Mouse (Mus musculus): ENCODE data around the gene Il1r2.

Gene Il1r2

DNA sequence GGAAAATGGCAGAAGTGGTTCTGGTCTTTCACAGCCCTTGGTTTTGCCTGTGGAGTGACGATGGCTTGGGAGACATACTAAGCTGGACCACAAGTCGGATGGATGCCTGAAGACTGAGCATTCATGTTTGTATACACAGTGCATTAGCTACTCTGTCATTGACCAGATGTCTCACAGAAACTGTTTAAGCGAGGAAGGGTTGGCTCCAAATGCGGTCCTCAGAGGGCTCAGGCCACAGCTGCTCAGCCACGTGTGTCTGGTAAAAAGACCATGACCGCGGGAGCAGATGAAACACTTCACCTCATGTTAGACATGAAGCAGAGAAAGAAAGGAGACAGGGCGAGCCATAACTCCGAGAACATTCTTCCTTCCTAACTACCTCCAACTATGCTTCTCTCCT is 12.5 kb upstream of the Il1r2 start:
- no peak for DNase-seq

DNA sequence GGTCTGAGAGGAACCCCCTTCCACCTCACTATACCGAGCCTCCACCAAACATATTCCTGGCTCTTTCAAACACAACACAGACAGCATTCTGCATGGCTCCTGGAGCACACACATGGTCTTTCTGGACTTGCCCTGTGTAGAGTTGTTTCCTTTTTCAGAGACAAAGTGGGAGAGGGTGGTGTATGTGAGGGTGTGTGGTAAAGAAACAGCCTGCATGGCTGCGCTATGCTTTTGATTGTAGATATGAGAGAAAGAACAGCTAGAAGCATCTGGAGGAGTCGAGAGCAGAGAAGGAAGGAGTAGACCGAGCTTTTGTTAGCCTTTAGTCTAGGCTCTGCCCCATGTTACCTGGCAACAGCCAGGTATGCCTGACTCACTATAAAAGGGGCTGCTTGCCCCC is 10.5 kb upstream of the Il1r2 start:
- DNase-seq, result no peak

DNA sequence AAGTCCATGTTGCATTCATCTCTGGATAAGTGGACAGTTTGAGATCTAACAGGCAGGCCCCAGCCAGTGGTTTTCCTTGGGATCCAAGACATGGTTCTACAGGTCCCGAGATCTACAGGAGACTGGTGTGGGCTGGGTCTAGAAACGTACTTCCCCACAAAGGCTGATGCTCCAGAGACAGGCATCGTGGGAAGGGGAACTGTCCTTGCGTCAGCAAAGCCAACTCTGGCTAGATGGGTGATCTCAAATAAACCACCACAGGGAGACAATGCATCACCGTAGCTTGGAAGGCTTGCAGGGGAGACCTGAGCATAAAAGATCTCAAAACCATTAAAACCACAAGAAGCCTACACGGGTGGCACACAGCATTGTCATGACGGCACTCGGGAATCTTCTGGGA is 9.4 kb upstream of the Il1r2 start:
- DNase-seq, result no peak

DNA sequence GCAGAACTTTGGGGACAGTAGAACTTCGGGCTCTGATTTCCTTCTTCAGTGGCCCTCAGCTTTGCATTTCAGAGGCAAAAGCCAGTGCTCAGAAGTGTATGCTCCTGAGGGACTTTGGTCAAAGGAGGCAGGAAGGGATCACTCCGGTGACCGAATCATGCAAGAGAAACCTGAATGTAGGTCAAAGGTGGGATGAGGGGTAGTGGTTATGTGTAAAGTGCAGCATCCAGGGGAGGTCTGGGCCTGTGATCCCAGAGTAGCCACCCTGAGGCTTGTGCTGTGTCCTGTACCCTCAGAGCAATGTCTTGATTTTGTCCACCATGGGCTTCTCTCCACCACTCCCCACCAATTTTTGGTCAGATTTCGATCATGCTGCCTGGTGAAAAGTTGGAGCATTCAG is 1.3 kb upstream of the Il1r2 start:
- DNase-seq, result no peak

DNA sequence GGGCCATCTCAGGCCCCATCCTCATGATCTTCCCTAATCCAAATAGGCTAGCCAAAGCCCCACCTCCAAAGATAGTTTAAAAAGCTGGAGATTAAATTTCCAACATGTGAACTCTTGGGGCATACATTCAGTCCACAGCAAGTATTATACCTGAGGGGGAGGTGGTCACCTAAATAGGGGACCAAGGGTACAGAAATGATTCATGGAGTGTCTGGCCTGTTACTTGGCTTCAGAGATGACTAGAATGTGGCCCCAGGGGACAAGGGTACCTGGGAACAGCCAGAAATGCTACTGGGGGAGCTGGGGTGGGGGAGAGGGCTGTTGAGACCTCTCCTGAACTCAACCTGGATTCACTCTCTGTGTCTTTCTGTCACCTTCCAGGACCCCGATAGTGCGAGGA is 3.4 kb downstream of the Il1r2 start:
- no peak for DNase-seq

DNA sequence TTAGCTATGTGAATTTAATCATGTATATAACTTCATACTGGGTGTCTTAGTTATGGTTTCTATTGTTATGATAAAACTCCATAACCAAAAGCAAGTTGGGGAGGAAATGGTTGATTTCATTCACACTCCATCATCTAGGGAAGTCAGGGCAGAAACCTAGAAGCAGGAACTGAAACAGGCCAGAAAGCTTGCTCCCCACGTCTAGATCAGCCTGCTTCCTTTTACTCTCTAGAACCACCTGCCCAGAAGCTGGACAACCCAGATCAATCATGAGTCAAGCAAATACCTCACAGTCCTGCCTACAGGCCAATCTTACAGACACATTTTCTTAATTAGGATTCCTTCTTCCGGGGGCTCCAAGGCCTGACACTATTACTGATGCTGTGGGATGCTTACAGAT is 7.2 kb downstream of the Il1r2 start:
- no peak for DNase-seq

DNA sequence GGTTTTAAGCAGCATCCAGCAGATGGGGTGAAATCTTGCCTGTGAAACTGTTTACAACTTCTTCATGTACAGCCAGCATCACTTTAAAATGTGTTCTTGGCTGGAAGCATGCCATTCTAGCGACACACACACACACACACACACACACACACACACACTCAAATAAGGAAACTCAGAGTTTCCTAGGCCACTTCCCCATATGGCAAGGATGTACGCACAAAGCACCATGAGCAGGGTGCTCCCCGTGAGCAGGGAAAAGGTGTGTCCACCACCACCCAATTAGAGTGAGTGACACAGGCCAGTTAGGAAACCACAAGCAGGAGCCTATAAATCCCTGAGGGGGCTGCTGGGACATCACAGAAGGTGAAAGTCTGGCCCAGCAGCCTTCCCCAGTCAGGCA is 10.5 kb downstream of the Il1r2 start:
- DNase-seq, result no peak

DNA sequence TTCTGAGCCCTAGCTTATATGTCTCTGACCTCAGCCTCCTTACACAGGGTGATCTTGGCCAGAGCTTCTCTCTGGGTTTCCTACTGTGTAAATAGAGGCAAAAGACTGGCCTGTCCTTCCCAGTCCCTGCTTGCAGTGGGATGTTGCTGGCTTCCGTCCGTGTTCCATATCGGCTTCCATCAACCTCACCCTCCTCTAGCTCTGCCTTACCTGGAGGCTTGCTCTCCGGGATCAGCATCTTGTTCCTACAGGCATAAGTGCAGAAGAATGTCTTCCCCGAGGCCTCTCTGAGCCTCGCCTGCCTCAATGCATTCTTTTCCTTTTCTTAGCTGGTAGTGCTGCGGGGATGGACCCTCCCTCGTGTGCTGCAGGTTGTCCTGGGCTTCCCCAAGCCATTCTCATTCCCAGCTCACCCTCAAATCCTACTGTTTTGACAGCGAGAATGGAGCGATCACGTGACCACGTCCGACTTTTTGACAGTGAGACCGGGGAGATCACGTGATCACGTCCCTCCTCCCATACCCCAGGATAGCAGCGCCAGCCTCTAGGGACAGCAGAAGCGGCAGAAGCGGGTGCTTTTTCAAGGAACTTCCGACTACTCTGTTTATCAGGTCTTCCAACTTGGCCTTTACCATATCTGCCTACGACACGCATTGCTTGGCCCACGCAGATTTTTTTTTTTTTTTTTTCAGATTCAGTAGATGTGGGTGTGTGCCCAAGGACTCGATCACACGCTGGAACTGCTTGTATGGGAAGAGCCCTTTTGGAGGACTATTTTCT is 11.7 kb downstream of the Il1r2 start:
- DNase-seq, result peak; percentile 82

DNA sequence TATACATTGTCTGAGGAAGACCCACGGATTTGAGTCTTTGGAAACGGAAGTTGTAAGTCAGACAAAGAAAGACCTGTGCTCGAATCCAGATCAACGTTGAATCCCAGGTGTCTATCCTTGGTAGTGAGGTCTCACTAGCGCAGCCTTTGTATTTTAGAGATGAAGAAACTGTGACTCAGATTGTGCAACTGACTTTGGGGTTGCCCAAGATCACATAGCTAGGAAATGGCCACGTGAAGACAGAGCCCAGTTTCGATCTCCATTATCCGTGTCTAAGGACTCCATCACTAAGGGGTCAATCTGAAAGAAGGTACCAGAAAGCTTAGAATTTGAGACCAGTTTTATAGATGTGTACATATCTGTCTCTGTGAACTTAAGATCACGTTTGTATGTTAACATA is 17.3 kb downstream of the Il1r2 start:
- DNase-seq, result no peak

DNA sequence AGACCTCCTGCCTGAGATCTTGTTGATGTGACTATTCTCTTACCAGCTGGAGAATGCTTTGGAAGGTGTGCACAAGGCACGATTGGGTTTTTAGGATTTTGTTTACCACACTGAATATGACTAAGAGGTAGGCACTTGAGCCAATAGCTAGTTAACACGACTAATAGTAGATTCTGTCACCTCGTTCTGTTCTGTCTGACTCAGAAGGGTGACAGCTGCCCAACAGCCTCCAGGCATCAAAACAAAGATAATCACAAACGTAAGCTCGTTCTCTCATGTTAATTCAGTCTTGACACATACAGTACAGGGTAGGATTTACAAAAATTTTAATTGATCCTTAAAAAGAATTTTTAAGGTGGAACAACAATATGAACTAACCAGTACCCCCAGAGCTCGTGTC is 18.7 kb downstream of the Il1r2 start:
- DNase-seq, result no peak

DNA sequence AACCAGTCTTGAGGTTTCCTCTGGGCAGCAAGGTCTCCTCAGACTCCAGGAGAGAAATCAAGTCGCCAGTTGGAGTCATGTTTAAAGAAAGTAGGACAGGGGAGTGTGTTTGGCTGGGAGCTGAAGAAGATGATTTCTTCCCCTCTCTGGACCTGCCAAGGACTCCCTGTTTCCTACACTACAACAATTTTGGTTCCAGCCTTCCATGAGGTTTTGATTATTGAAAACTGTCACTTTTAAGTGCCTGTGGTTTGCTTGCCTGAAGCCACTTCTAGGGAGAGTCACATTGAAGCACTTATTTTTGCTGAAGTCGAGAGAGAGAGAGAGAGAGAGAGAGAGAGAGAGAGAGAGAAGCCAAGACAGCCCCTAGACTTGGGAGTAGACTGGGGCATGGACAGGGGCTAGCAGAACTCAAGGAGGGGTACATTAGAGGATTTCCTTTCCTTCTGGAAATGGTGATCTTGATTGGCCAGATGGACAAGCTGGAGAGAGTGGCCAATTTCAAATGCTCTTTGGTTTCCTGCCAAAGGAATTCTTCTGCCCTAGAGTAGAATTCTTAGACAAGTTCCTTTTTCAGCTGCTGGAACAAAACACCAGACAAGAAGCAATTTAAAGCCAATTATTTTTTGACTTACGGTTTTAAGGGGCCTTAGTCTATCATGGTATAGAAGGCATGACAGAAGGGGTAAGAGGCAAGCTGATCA is 20.9 kb downstream of the Il1r2 start:
- DNase-seq, result no peak

DNA sequence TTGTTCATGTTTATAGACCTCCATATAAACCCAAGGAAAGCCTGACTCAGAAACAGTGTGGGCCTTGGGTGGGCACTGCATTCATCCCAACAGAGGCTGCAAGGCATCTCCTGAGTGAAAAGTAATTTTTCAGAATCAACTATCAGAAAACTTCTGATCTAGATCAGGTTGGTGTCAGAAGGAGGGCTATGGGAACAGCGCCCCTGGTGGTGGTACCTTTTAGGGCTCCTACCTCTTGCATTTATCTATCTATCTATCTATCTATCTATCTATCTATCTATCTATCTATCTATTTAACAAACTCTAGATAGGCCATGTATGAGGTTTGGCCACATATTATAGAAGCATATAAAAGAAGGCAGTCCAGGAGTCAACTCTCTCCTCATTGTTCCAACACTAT is 21.7 kb downstream of the Il1r2 start:
- peak in 1 of 2 experiments; percentile 38 for DNase-seq

DNA sequence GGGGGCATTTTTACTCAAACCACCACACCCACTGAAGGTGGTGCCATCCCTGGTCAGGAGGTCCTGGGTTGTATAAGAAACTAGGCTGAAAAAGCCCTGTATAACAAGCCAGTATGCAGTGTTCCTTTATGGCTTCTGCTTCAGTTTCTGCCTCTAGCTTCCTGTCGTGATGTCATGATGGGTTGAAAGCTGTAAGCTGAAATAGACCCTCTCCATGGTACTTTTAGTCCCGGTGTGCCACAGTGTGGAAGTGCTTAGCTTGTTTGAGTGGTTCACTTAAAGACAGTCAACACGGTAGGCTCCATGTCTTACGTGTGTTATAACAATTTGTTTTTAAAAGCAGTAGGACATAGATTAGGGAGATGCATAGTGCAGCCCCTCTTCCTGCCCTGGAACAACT is 32.4 kb downstream of the Il1r2 start:
- no peak for DNase-seq

DNA sequence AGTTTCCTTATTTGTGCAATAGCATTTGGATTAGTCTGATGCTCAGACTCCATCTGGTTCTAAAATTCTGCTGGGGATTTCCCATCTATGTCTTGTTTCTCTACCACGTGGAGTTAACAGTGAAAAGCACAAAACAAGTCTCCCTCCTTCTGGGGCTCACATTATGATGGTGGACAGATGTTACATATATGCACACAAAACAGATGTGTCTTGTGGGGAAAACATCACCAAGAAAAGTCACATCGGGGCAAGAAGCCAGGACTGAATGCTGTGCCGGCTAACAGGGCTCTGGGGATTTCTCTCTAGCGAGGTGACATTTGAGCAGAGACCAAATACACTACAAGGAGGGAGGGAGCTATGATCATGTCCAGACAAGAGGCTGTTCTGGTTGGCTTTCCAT is 32.8 kb downstream of the Il1r2 start:
- no peak for DNase-seq

DNA sequence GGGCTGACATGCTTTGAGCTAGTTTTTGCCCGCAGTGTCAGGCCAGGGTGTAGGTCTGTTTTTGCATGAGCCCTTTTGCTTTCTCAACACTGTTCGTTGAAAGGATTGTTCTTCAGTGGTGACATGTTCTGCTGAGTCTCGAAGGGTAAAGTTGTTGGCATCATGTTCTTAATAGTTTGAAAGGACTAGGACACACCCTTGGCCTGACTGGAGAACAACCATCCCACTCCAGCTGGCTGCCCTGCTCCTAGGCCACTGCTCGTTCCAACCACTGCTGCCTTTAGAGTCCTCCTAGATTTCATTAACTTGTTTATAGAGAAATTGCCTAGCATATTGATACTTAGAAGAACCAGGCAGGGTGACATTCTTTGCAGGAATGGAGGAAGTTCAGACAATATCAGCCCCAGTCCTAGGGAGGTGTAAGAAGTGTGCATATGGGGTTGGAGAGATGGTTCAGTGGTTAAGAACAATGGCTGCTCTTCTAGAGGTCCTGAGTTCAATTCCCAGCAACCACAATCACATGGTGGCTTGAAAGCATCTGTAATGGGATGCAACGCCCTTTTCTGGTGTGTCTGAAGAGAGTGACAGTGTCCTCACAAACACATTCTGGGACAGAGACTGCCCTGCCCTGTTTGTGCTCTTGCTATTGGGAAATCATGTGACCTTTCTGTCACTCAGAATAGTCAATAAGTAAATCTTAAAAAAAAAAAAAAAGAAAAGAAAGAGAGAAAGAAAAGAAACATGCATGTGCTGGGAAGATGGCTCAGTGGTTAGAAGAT is 34.3 kb downstream of the Il1r2 start:
- no peak for DNase-seq

DNA sequence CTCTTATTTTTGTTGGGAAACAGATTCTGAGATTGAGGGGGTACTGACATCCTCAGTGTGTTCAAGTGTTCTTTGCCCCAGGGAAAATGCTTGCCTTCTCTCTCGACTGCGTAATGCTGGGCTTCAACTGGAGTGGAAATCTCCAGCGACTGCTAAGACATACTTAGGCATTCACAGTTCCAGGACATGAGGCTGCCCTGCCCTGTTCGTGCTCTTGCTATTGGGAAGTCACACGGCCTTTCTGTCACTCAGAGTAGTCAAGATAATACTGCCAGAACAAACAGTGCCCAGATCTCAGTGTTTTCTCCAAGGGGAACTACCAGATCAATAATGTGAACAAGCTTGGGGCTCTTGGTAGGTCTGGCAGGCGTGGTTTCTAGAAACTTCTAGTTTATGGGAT is 35.9 kb downstream of the Il1r2 start:
- no peak for DNase-seq

DNA sequence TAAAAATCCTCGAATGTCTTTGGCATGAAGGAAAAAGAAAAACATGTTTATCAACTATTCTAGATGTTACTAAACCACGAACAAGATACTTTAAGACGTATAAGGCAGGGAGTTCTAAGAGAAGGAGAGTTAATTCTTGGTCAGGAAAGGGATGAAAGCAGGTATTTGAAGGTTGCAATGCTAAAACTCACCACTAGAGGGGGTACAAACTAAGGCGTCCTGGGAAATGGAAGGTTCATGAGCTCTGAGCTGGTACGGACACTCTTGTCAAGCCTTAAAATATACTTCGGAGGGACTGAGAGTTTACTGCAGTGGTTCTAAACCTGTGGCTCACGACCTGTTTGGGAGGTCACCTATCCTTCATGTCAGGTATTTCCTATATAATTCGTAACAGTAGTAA is 41.4 kb downstream of the Il1r2 start:
- peak in 1 of 2 experiments; percentile 57 for DNase-seq

DNA sequence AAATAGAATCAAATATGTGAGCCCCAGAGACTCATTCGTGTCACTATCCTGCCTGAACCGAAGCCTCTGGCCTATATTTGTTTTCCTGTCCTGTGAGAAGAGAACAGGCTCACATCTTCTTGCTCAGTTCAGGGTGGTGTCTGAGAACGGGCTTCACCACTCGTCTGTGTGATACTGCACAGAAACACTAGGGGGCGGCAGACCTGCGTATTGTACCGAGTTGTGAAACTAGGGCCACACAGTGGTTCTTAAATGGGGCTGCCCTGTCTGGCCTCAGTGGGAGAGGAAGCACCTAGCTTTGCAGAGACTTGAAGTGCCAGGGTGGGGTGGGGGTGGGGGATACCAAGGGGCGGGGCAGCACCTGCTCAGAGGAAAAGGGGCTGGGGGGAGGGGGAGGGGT is 42.5 kb downstream of the Il1r2 start:
- peak; percentile 84 to 92 for DNase-seq

DNA sequence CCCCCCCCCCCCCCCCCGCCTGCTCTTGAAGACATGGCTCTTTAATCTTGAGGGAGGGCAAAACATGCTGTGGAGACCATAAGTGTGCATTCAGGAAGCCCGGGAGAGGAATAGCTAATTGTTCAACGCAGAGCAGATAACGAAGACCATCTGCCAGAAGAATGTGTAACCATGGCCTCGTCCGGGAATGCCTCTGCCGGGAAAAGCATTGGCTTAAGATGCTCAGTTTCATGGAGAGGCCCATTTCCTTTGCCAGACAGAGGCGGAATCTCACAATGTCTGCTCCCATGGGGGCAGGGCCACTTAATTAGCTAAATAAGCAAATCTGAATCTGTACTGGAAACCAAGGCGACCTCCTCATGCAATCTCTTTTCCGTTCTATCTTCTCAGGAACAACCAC is 43.7 kb downstream of the Il1r2 start:
- DNase-seq, result peak; percentile 31 to 46

DNA sequence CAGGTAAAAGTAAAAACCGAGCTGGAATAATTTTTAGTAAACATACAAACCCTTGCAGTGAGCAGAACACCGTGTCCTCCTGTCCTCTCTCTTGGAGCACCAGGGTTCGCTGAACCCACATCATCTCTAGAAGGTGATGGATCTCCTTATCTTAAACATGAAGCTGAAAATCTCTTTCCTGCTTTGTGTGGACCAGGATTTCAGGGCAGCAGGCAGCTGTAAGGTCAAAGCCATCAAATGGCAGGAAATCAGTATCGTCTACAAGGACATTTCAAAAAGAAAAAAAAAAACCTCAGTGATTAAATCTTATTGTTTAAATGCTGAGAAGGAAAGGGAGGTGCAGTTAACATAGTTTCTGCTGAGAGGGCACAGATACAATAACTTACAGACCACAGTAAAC is 50.4 kb downstream of the Il1r2 start:
- no peak for DNase-seq

DNA sequence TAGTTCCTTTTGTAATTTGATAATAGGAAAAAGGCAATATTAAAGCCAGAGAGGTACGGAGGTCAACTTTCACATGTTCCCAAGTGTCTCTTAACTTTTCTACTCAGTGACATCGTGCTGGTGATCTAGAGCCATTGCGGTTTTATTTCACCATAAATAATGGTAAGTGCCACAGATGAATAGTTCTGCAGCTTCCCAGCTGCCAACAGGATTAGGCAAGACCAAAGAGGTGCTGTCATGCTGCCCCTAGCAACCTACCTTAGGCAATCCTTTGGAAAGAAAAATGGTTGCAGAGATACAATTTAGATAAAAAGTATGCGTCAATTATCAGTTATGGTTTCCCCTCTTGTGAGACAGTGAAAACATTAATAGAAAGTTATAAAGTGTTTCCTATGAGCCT is 54.6 kb downstream of the Il1r2 start:
- DNase-seq, result no peak

DNA sequence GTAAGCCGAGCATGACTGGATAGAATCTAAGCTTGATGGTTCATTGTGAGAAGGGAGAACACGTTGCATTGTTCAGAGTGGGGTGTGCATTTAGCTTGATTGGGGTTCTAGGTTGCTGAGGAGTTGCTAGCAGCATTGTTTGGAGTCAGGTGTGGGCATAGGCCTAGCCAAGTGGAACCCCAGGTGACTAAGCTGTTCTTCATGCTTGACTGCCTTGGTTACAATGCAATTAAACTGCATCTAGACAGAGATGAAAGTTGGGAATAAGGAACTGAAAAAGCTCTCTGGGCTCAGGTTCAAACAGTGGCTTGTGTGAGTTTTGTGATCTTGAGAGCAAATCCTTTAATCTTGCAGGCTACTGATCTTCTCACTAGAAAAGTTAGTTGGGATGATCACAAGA is 55.4 kb downstream of the Il1r2 start:
- DNase-seq, result no peak

DNA sequence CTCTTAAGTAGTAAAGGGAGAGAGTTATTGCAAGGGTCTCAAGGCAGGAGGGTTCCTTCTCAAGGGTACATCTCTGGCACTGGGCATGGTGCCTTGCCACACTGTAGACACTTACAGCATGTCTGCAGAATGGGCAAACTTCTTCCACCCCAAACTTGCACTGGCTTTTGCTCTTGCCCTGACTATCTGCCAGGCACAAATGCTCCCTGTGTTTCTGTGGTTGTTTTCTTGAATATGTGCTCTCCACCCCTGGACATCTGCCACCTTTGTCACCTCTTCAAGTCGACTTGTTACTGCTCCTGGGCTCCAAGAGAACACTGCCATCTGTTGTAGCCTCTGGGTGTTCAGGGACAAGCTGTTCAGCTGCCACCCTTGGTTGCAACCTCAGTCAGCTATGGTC is 57.8 kb downstream of the Il1r2 start:
- no peak for DNase-seq

DNA sequence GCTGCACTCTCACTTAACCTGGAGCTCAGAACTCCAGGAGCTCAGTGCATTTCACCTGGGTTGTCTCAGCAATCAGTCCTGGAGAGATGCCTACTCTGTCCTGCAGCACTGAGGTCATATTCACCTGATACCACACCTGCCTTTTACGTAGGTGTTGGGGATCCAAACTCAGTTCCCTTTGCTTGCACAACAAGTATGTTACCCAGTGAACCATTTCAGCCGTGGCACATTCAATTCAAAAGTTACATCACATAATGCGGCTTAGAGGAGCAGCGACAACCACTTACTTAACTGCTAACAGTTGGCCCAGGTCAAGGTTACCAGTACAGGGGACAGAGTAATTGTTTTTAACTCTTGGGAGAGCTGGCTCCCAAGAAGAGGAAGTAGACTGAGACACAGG is 58.8 kb downstream of the Il1r2 start:
- DNase-seq, result no peak
